Comparison of ENCODE assay signal across 10 mouse cellular contexts in the genomic region with DNA sequence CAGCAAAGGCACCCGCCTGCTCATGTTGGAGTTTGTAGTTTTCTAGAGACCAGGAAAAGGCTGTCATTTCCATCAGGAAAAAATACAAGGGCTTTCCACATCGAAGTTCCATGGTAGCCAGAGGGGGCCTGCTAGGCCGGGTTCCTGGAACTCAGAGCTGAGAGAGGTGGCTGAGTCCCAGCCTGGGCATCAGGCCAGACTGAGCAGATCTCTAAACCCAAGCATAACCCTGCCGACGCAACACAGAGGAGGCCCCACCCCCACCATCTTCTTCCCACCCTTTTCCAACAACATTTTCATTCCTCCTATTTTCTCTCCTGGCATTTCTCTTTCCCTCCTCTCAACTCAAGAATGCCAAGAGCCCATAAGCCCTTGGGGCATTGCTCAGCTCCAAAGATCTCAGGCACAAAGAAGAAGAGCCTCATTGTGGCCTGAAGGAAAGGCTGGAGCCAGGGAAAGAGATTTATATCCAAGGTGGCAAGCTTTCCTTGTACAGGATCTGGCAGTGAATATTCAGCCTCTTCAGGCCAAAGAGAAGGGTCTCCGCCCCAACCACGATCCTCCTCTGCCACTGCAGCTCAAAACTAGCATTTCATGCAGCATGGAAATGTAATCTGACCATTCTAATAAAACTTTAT.
DNase-seq lines count a peak whose midpoint lies in the region; ATAC-seq lines count a peak whose summit lies in the region.
"Had no signal": no experiment of that assay in that cellular context is flagged by ENCODE, and none has a peak within 500 bp of the region (broad histone marks: within the 10 kb centered on the region; RNA-seq: fewer than 3 reads in every experiment).

No protein-coding gene starts in this region.

- H3K4me2 ChIP-seq in neural tube, embryonic 13.5 days, result no peak overlapping the region
- no peak overlapping the region for H3K4me2 ChIP-seq in kidney, embryonic 14.5 days (replicated peaks; ENCODE audit: low read depth, low read length)
- H3K4me2 ChIP-seq in hindbrain, embryonic 13.5 days, result no peak overlapping the region
- H3K4me2 ChIP-seq: hindbrain, embryonic 15.5 days; stomach, embryonic 15.5 days had no signal

- no peaks in the 10 kb centered on the region for H3K4me1 ChIP-seq in neural tube, embryonic 13.5 days (replicated peaks)
- H3K4me1 ChIP-seq in kidney, embryonic 14.5 days (ENCODE audit: control insufficient read depth, insufficient read depth, low read length), result no peaks in the 10 kb centered on the region
- H3K4me1 ChIP-seq in hindbrain, embryonic 13.5 days (replicated peaks), result no peaks in the 10 kb centered on the region
- H3K4me1 ChIP-seq: hindbrain, embryonic 15.5 days; stomach, embryonic 15.5 days had no signal

- H3K27ac ChIP-seq in neural tube, embryonic 13.5 days (replicated peaks), result 0 out of 2 replicates have a peak overlapping the region, but pooled peaks have one; percentile 59
- H3K27ac ChIP-seq in kidney, embryonic 14.5 days (ENCODE audit: low read depth, low read length), result no peak overlapping the region
- H3K27ac ChIP-seq in hindbrain, embryonic 13.5 days, result no peak overlapping the region
- H3K27ac ChIP-seq: hindbrain, embryonic 15.5 days; stomach, embryonic 15.5 days had no signal

- H3K4me3 ChIP-seq in neural tube, embryonic 13.5 days, result no peak overlapping the region
- H3K4me3 ChIP-seq in kidney, embryonic 14.5 days (ENCODE audit: low read length), result no peak overlapping the region
- no peak overlapping the region for H3K4me3 ChIP-seq in hindbrain, embryonic 13.5 days
- H3K4me3 ChIP-seq: hindbrain, embryonic 15.5 days; stomach, embryonic 15.5 days had no signal

- no peaks in the 10 kb centered on the region for H3K36me3 ChIP-seq in neural tube, embryonic 13.5 days
- no peaks in the 10 kb centered on the region for H3K36me3 ChIP-seq in kidney, embryonic 14.5 days (ENCODE audit: control insufficient read depth, insufficient read depth, low read length)
- H3K36me3 ChIP-seq in hindbrain, embryonic 13.5 days, result no peaks in the 10 kb centered on the region
- H3K36me3 ChIP-seq: hindbrain, embryonic 15.5 days; stomach, embryonic 15.5 days had no signal

- no peaks in the 10 kb centered on the region for H3K9me3 ChIP-seq in neural tube, embryonic 13.5 days
- no peaks in the 10 kb centered on the region for H3K9me3 ChIP-seq in kidney, embryonic 14.5 days (ENCODE audit: control insufficient read depth, low read length)
- H3K9me3 ChIP-seq in hindbrain, embryonic 13.5 days, result no peaks in the 10 kb centered on the region
- H3K9me3 ChIP-seq: hindbrain, embryonic 15.5 days; stomach, embryonic 15.5 days had no signal

- peak; percentile 8 to 11 for DNase-seq in cerebellum, adult 18-20 months
- no peak for DNase-seq in cerebellum, adult 8-10 months
- no peak for DNase-seq in neural tube, embryonic 10.5 days (ENCODE audit: extremely low spot score, low spot score)
- peak; percentile 50 for DNase-seq in ovary, postnatal 36 days (ENCODE audit: low spot score)

- no peaks in the 10 kb centered on the region for H3K27me3 ChIP-seq in neural tube, embryonic 13.5 days
- no peaks in the 10 kb centered on the region for H3K27me3 ChIP-seq in kidney, embryonic 14.5 days (ENCODE audit: control insufficient read depth, insufficient read depth, low read length)
- no peaks in the 10 kb centered on the region for H3K27me3 ChIP-seq in hindbrain, embryonic 13.5 days
- H3K27me3 ChIP-seq: hindbrain, embryonic 15.5 days; stomach, embryonic 15.5 days had no signal

- WGBS in neural tube, embryonic 13.5 days, result 65% methylated on average over 7 of the region's 7 CpGs
- 63% methylated on average over 7 of the region's 7 CpGs for WGBS in kidney, embryonic 14.5 days
- WGBS in hindbrain, embryonic 13.5 days, result 84% methylated on average over 7 of the region's 7 CpGs

- ATAC-seq in neural tube, embryonic 13.5 days (ENCODE audit: low read depth), result peak; percentile 72; the same call in 1 of the 2 replicates
- peak; percentile 5; the same call in 1 of the 2 replicates for ATAC-seq in kidney, embryonic 14.5 days (ENCODE audit: low FRiP score, low TSS enrichment)
- no peak for ATAC-seq in CD4-positive, CD25-positive, alpha-beta regulatory T cell, adult 4 months
- ATAC-seq in hindbrain, embryonic 13.5 days (ENCODE audit: low FRiP score), result no peak

- H3K9ac ChIP-seq in neural tube, embryonic 13.5 days, result no peak overlapping the region
- H3K9ac ChIP-seq in kidney, embryonic 14.5 days (ENCODE audit: low read depth, low read length), result no peak overlapping the region
- H3K9ac ChIP-seq in hindbrain, embryonic 13.5 days, result no peak overlapping the region
- H3K9ac ChIP-seq: hindbrain, embryonic 15.5 days; stomach, embryonic 15.5 days had no signal

Comparison
In these comparisons a context has a peak if more than half of its experiments do, and no peak if none do; other contexts are left out.
1. DNase-seq: peak in cerebellum, adult 18-20 months (2 of 2) and ovary, postnatal 36 days (single experiment); none in cerebellum, adult 8-10 months (single experiment) and neural tube, embryonic 10.5 days (single experiment).
2. ATAC-seq: peak in neural tube, embryonic 13.5 days (single experiment) and kidney, embryonic 14.5 days (single experiment); none in CD4-positive, CD25-positive, alpha-beta regulatory T cell, adult 4 months (single experiment) and hindbrain, embryonic 13.5 days (single experiment).